Mouse (Mus musculus) cortical plate, adult 2 months (tissue): Measurements from ENCODE around the gene Git2.

ENCODE experiments used
- CTCF ChIP-seq: fragments of 200-500 bp; IDR thresholded peaks from 2 replicates; pipeline ENCODE4 v1.5.1; 2011; ENCODE audit warnings: mild to moderate bottlenecking, control low read depth, low read length; ENCODE audit not compliant: insufficient read depth; ENCODE audit errors: extremely low read depth
- POLR2A ChIP-seq: fragments of 200-500 bp; IDR thresholded peaks from 2 replicates; pipeline ENCODE4 v1.6.1; 2011; ENCODE audit warnings: mild to moderate bottlenecking, low read length, control low read depth; ENCODE audit not compliant: insufficient read depth; ENCODE audit errors: extremely low read depth

DNA sequence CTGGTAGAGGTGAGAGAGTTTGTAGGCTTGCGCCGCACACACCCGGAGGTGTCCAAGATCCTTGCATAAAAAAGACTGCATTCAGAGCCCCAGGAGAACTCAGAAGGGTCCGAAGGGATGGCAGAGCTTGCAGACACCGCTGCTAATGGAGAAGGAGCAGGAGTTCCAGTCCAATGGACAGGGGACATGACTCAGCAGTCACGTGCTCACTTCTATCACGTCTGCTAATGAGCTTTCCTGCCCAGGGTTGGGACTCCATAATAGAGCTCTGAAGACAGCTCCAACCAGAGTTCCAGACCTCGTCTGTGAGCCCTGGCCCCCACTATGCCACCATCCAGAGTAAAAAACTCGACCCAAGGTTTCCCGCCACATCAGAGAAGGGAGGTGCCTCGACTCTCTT is 42.8 kb upstream of the Git2 start:
- TF ChIP-seq CTCF (no peak), POLR2A (no peak)
